Mouse (Mus musculus): ENCODE data around the gene Hist1h3e. TPM values are rescaled to one million over a fixed set of nuclear protein-coding genes. Genes with fewer than 3 reads are reported as not detected.
"Not testable (repeated sequence)": the region's sequence is repeated elsewhere in the genome, so short reads cannot be mapped to it uniquely, and the experiment has no call there.

Hist1h3e gene
- polyA plus RNA-seq, 3 experiments from 2014 or later: 0.89 to 4.0 (median 4.0) TPM

DNA sequence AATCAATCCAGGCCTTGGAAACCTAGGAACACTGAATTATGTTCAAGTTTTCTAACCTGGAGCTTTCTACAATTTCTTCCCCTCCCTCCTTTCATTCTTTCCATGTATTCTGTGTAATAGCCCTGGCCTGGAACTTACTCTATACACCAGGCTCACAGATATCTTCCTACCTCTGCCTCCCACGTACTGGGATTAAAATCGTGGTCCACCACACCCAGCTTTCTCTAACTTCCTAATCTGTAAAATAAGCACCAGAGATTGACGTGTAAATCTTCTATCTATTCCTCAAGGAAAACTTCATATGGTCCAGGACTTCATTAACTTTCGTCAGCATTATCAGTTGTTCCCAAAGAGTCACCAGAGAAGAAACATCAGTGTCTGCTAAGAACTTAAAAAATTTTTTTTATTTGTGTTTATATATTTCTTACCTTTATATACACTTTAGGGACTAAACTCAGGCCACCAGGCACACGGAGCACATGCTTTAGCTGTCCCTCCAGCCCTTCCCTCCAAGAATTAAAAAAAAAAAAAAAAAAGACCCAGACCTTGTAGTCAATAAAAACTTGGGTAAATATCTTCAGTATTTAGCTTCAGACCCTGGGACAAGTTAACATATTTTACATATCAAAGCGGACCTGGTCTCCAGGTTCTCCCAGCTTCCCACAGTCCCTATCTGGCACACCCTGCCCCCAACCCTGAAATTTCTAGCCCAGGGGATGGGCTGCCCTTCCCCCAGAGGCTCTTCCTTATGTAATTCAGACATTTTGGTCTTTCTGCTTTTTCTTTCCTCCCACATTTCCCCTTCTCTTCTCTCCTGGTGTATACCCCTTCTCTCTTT, 20.3 kb upstream of the Hist1h3e start:
- no peak for ATAC-seq

- ATAC-seq: peak; percentile 73
These were observed 19.4 kb upstream of the Hist1h3e start, which contains the start of gene Hist1h4d for GRCm38 (mm10) chr13:23581408-23582218. Hist1h4d (plus strand) TSS chr13:23581598.

DNA sequence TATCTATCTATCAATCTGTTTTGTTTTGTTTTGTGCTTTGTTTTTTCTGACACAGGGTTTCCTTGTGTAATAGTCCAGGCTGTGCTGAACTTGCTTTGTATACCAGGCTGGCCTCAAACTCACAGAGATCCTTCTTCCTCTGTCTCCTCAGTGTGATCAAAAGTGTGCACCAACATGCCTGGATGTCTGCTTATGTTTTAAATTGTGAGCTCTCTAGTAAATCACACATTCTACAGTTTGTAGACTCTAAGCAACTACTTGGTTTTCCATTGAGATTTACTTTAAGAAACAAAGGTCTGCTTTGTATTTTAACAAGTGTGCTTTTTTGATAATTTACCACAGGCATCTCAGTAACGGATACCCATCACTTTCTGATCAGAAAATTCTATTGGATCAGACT, 15.7 kb upstream of the Hist1h3e start:
- ATAC-seq: no peak

GRCm38 (mm10) chr13:23576906-23577639, 14.9 kb upstream of the Hist1h3e start:
- no peak for ATAC-seq

DNA sequence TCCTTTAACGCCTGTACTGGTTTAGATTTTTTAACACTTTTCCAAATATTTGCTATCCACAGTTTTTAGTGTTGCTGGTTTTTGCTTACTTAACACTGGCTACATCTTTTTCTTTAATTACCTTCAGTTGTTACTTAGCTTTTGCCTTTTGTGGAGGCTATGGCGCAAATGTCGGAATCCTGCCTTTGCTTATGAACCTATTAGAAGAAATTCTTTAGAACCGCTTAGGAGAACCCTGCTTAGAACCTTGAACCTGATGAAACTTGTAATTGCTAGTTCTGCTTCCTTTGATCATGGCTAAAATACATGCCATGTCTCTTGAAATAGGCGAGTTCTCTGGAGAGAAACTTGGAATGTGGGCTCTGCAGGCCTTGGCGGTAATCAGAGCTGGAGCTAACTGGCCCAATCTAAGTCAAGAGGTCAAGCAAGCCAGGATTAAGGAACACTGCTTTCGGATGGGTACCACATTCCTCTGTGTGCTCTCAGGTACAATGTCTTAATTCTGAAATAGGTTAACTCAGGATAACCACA, 14.2 kb upstream of the Hist1h3e start:
- ATAC-seq: no peak

DNA sequence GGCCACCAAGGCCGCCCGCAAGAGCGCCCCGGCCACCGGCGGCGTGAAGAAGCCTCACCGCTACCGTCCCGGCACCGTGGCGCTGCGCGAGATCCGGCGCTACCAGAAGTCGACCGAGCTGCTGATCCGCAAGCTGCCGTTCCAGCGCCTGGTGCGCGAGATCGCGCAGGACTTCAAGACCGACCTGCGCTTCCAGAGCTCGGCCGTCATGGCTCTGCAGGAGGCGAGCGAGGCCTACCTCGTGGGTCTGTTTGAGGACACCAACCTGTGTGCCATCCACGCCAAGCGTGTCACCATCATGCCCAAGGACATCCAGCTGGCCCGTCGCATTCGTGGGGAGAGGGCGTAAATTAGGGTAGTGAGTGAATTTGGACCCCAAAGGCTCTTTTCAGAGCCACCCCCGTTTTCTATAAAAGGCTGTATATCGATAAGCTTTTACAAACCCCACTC, 13.7 kb upstream of the Hist1h3e start:
- not testable (repeated sequence) for ATAC-seq

DNA sequence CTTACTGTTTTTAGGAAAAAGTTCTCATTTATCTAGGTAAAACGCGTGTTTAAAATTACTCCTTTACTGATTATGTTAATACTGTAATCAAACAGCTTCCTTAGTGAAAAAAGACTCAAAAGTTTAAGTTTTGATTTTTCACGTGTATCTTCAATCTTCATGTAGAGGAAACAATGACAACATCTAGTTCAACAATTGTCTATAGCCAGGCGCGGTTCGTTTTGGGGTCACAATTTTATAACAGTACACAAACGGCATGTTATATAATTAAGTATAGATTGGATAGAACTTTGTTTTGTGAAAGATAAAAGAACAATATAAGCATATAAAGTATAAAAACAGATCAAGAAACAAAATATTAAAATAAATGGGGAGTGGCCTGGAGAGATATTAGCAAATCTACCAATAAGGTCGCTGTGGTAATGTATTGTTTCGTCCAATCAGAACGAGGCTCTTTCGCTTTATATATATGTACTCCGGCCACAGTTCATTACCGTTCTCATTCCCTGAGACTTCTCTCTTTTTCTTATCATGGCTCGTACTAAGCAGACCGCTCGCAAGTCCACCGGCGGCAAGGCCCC, 13.2 kb upstream of the Hist1h3e start, which contains the start of gene Hist1h3d:
TSS of gene Hist1h3d (plus strand) at position 493 of the 581 bp plus-strand sequence.
- ATAC-seq: peak; percentile 30

- not testable (repeated sequence) for ATAC-seq
These were observed 12.5 kb upstream of the Hist1h3e start for GRCm38 (mm10) chr13:23574546-23575170.

GRCm38 (mm10) chr13:23573898-23574524, 11.8 kb upstream of the Hist1h3e start, which contains the start of the genes Hist1h2bf and Hist1h2ad:
Hist1h2bf (minus strand) TSS chr13:23574196.
Hist1h2ad (plus strand) TSS chr13:23574381.
- peak; percentile 76 for ATAC-seq

DNA sequence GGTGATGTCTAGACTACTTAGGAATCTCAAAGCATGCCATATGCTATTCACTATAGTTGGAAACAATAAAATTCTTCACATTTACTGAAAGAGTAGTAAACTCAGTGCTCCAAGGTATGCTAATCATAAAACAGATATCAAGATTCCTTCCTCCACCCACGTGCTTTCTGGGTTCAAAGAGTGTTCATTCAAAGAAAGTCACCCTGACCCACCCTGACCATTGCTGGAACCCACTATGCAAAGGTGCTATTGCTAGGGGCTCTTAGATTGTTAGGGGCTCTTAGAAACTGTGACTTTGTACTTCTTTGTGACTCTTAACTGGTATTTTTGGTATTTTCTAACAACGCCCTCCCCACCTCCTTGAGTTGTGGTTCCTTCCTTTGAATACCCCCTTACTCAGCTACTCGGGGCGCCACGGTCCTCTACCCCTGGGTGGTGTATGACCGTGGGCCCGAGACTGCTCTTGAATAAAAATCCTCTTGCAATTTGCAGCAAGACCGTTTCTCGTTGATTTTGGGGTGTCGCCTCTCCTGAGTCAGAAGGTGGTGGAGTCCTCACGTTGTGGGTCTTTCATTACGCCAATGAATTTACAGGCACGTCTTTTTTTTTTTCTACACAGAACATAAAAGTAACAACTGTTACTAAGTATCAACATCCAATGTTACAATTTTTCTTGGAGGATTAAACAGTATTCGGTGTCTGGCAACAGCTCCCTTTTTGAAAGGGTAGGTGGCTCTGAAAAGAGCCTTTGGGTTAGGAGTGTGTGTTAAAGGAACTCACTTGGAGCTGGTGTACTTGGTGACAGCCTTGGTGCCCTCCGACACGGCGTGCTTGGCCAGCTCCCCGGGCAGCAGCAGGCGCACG, 11.1 kb upstream of the Hist1h3e start:
- not testable (repeated sequence) for ATAC-seq

- no peak for ATAC-seq
These were observed 10.3 kb upstream of the Hist1h3e start for GRCm38 (mm10) chr13:23572218-23573033.

GRCm38 (mm10) chr13:23571504-23572217, 9.5 kb upstream of the Hist1h3e start:
- peak; percentile 2 for ATAC-seq

DNA sequence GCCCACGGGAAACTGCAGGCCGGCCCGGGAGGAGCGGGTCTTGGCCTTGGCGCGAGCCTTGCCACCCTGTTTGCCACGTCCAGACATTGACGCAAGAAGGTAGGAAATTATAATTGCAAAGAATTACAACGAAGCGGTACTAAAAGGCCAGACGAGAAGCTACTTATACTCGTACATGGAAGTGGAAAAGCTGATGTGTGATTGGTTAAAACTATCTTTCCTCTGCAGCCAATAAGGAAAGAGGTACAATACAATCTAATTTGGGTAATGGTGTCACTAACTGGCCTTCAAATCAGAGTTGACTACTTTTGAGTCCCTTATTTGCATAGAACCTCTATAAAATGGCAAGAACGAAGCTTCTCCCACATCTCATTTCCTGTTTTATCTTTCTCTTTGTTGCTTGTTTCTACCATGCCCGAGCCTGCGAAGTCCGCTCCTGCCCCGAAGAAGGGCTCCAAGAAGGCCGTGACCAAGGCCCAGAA, 8.9 kb upstream of the Hist1h3e start, which contains the start of the genes Hist1h2ae and Hist1h2bg:
TSS of gene Hist1h2ae (minus strand) at position 199 of the 482 bp plus-strand sequence.
TSS of gene Hist1h2bg (plus strand) at position 375 of the 482 bp plus-strand sequence.
- peak; percentile 89 for ATAC-seq

DNA sequence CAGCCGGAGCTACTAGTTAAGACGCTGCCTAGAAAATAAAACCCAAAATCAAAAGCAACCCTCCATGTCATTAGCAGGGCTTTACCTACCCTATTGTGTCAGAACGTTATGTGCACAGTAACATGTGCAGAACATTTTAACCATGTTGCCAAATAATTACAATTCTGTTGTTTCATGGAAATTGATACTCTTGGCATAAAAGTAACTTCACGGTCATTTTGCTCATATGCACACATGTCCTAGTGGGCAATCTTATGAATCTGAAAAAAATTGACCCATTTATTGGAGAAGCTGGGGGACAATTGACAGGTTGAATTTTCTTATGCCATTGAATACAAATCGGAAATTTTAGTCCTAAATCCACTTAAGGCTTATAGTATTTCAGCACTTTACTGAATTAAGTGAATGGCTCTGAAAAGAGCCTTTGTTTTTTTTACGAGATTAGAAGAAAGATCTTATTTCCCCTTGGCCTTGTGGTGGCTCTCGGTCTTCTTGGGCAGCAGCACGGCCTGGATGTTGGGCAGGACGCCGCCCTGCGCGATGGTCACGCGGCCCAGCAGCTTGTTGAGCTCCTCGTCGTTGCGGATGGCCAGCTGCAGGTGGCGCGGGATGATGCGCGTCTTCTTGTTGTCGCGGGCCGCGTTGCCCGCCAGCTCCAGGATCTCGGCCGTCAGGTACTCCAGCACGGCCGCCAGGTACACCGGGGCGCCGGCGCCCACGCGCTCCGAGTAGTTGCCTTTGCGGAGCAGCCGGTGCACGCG, 8.3 kb upstream of the Hist1h3e start:
- peak; percentile 12 for ATAC-seq

DNA sequence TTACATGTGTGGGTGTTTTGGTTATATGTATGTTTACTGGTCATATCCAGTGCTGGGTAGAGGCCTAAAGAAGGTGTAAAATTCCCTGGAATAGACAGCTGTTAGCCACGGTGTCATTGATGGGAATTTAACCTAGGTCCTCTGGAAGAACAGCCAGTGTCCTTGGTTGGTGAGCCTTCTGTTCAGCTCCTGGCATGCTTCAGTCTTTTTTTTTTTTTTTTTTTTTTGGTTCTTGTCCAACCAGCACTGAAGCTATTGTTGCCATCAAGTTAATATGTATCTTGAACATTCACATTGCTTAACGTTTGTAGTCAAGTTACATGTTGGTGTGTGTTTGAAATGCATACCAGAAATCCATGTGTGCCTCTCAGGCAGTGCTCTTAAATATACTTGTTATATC, 2.3 kb upstream of the Hist1h3e start:
- no peak for ATAC-seq

DNA sequence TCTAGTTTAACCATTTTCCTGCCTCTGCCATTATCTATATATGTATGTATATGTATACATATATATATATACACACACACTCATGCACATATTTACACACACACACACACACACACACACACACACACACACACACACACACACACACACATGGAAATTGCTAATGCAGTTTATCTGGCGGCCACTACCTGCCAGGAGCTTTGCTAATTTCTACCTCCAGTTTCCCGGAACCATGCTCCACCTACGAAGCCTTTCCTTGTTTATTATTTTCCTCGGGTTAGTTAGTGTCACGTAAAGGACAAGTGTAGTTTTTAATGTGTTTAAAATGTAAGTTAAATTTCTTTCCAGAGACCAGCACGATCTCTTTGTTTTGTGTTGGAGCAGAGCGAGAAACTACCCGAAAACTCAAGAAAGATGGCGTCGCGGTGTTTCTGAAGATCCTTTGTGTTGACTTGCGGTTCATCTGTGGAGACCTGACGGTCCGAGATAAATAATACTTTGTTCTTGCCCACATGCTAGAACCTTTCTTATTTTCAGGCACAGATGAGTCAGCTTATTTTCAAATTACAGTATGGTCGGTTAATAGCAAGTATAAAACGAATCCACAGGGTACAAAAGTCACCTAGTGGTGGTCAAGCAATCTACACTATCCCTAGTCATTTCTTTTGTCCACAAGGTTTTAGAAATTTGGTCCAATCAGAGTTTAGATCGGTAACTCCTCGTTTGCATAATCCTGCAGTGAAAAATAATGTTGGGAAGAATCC, 712 bp upstream of the Hist1h3e start:
- ATAC-seq: peak; percentile 12

Data from inflammation-experienced regulatory T-cells, adult 6 months (primary cell).